Mouse (Mus musculus) stomach, postnatal 0 days (tissue): Measurements from ENCODE around the gene Nsd1.

Experiments used
- CTCF ChIP-seq: IDR thresholded peaks from 2 replicates; pipeline ENCODE4 v1.5.1; 2016; ENCODE audit warnings: antibody characterized with exemption, low read depth, mild to moderate bottlenecking, moderate library complexity
- EP300 ChIP-seq: optimal IDR thresholded peaks from 2 replicates; pipeline ENCODE3; 2016; ENCODE audit warnings: antibody characterized with exemption

- TF ChIP-seq CTCF (no peak), EP300 (no peak)
These were observed 128.8 kb downstream of the Nsd1 start for GRCm38 (mm10) chr13:55338131-55339054.
